Mouse (Mus musculus) lung, adult 2 months (tissue): Measurements from ENCODE around the gene Msi2. TPM values are rescaled to one million over a fixed set of nuclear protein-coding genes. Genes with fewer than 3 reads are reported as not detected.

ENCODE experiments used
- DNase-seq: peaks from one replicate; pipeline ENCODE4 v3.0.0; 2022
- H3K4me1 ChIP-seq: fragments of 200-500 bp; 2 replicates; pipeline ENCODE4 v1.6.1; 2011; ENCODE audit warnings: low read length; ENCODE audit not compliant: control insufficient read depth, insufficient read depth
- H3K4me3 ChIP-seq: fragments of 200-500 bp; replicated peaks from 2 replicates; pipeline ENCODE3; 2011; ENCODE audit warnings: low read depth, mild to moderate bottlenecking, control low read depth, low read length; ENCODE audit errors: extremely low read depth
- CTCF ChIP-seq: fragments of 200-500 bp; IDR thresholded peaks from 2 replicates; pipeline ENCODE4 v1.5.1; 2011; ENCODE audit warnings: mild to moderate bottlenecking, low read length, control low read depth; ENCODE audit not compliant: insufficient read depth
- POLR2A ChIP-seq: fragments of 200-500 bp; IDR thresholded peaks from 2 replicates; pipeline ENCODE4 v1.6.1; 2011; ENCODE audit warnings: low read depth, mild to moderate bottlenecking, control low read depth, low read length, borderline replicate concordance; ENCODE audit errors: extremely low read depth
- WGBS: fragments of 180-500 bp; shearing (Covaris S2); methylation state at CpG from one replicate; pipeline ENCODE4 v1.1.7; 2018; 5-methylcytosine and 5-hydroxymethylcytosine counted together
- polyA plus RNA-seq: library from polyadenylated mRNA; depleted of rRNA; stranded (reverse); fragments of >200 nt; gene quantifications from 2 replicates; pipeline ENCODE4 v1.2.3, GENCODE M21; 2012

Gene Msi2
- polyA plus RNA-seq, 1 experiment, result 29.5 TPM

GRCm38 (mm10) chr11:88621789-88622188, 96.5 kb downstream of the Msi2 start:
- Histone ChIP-seq H3K4me1 (peaks cover 42% of the 10 kb centered on the region), H3K4me3 (no peak overlapping the region)
- WGBS, result 66% methylated on average over 4 of the region's 4 CpGs
- DNase-seq, result no peak
- no peak for TF ChIP-seq POLR2A
- no peak for TF ChIP-seq CTCF

GRCm38 (mm10) chr11:88620158-88620973, 97.9 kb downstream of the Msi2 start:
- peak; percentile 57 for DNase-seq
- TF ChIP-seq POLR2A, result no peak
- TF ChIP-seq CTCF, result no peak
- 12% methylated on average over 15 of the region's 15 CpGs for WGBS
- Histone ChIP-seq H3K4me1 (peaks cover 42% of the 10 kb centered on the region), H3K4me3 (no peak overlapping the region)

- Histone ChIP-seq H3K4me1 (peaks cover 43% of the 10 kb centered on the region), H3K4me3 (no peak overlapping the region)
- no peak for DNase-seq
Observed at GRCm38 (mm10) chr11:88619468-88620157, 98.7 kb downstream of the Msi2 start.

GRCm38 (mm10) chr11:88618732-88619309, 99.5 kb downstream of the Msi2 start:
- TF ChIP-seq CTCF, result 0 out of 2 replicates have a peak, but pooled peaks have one; percentile 3
- TF ChIP-seq POLR2A, result no peak
- DNase-seq, result no peak
- peaks cover 50% of the 10 kb centered on the region for H3K4me1 ChIP-seq
- H3K4me3 ChIP-seq, result no peak overlapping the region
- 17% methylated on average over 9 of the region's 9 CpGs for WGBS

More at GRCm38 (mm10) chr11:88619468-88620157, 98.7 kb downstream of the Msi2 start:
- 42% methylated on average over 9 of the region's 9 CpGs for WGBS
- TF ChIP-seq CTCF (no peak), POLR2A (no peak)

GRCm38 (mm10) chr11:88618005-88618501, 100.3 kb downstream of the Msi2 start:
- WGBS, result 21% methylated on average over 16 of the region's 16 CpGs
- no peak for DNase-seq
- no peak overlapping the region for H3K4me3 ChIP-seq
- H3K4me1 ChIP-seq, result peaks cover 48% of the 10 kb centered on the region
- TF ChIP-seq POLR2A, result no peak
- TF ChIP-seq CTCF, result no peak

- no peak for DNase-seq
- Histone ChIP-seq H3K4me1 (peaks cover 52% of the 10 kb centered on the region), H3K4me3 (no peak overlapping the region)
- WGBS, result 94% methylated on average over 11 of the region's 11 CpGs
- TF ChIP-seq CTCF, result no peak
- no peak for TF ChIP-seq POLR2A
Observed at GRCm38 (mm10) chr11:88617380-88617779, 100.9 kb downstream of the Msi2 start.

- peaks cover 39% of the 10 kb centered on the region for H3K4me1 ChIP-seq
- WGBS, result 49% methylated on average over 11 of the region's 11 CpGs
- TF ChIP-seq CTCF (no peak), POLR2A (no peak)
- DNase-seq, result no peak
- no peak overlapping the region for H3K4me3 ChIP-seq
Observed at GRCm38 (mm10) chr11:88614527-88615305, 103.6 kb downstream of the Msi2 start.

GRCm38 (mm10) chr11:88613771-88614526, 104.4 kb downstream of the Msi2 start:
- DNase-seq, result peak; percentile 56
- 18% methylated on average over 11 of the region's 11 CpGs for WGBS
- Histone ChIP-seq H3K4me3 (no peak overlapping the region), H3K4me1 (peaks cover 32% of the 10 kb centered on the region)
- TF ChIP-seq POLR2A (no peak), CTCF (no peak)
